Mouse (Mus musculus): ENCODE results near the gene Cwc27. TPM values are rescaled to one million over a fixed set of nuclear protein-coding genes. Genes with fewer than 3 reads are reported as not detected.

The Cwc27 gene
- total and polyA plus RNA-seq, 2 experiments = 1.1 to 8.9 TPM

DNA sequence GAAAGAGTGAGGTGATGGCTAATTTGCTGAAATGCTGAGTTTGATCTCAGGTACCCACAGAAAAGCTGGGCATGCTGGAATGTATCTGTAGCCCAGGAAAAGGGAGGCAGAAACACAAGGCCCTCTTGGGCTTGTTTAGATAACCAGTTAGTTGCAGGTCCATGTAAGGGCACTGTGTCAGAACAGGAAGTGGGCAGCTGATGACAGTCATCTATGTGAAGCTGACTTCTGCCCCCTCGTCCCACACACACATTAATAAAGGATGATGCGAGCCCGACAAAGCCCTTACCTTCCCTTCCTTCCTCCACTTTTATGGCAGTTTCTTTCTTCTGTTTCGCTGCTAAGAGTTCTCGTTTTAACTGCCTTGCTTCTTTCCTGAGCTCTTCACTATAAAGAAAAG, 96.8 kb downstream of the Cwc27 start:
- no peak for DNase-seq (ENCODE audit: extremely low read depth, low read depth, low spot score)
- Histone ChIP-seq H3K4me3 (ENCODE audit: insufficient read depth, low read depth, low read length) (no peak overlapping the region), H3K79me2 (ENCODE audit: control insufficient read depth, insufficient read depth, low read length) (no peaks in the 10 kb centered on the region), H3K4me1 (ENCODE audit: control insufficient read depth, insufficient read depth, low read length) (no peaks in the 10 kb centered on the region), H3K27me3 (ENCODE audit: control insufficient read depth, insufficient read depth, low read length) (no peaks in the 10 kb centered on the region), H3K27ac (replicated peaks; ENCODE audit: insufficient read depth, low read depth, low read length) (no peak overlapping the region), H3K9ac (ENCODE audit: low read depth, low read length) (no peak overlapping the region), H3K36me3 (ENCODE audit: control insufficient read depth, insufficient read depth, low read length) (peaks cover 4% of the 10 kb centered on the region; the same call in 1 of the 2 replicates)
- TF ChIP-seq POLR2A (IDR thresholded peaks at IDR 0.05; ENCODE audit: extremely low read depth, insufficient read depth, low read length) (no peak), CTCF (IDR thresholded peaks at IDR 0.05; ENCODE audit: low read depth, low read length) (no peak)
- WGBS = 78% methylated on average over 5 of the region's 5 CpGs

DNA sequence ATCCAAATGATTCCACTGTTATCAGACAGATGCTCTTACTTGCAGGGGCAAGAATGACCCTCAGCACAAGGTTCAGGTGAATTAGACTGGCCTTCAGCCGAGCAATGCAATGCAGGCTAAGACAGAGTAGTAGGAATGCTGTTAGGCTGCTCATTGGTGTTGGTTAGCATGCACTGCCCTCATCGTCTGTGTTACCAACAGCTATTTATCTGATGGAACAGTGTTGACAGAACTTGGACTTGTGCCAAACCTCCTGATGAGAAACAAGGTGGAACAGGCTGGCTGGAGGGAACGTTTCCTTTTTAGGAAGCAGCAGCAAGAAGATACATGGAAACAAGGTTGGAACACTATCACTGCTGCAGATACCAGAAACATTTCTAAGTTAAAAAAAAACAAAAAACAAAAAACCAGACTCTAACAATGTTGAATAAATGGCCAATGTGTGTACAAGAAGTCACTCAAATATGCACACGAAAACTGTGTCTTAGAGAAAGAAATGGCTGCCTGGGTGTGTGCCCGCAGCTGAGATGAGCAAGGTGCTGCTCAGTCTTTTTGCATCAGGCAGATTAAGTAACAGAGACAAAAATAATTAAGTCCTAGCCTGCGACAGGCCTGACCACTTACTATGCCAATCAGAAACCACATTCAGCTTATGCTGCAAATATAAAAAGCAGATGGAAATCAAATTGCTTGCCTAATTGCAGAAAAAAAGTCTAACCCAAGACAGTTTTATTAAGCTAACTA, 122.2 kb downstream of the Cwc27 start:
- Histone ChIP-seq H3K79me2 (ENCODE audit: control insufficient read depth, insufficient read depth, low read length) (no peaks in the 10 kb centered on the region), H3K27ac (replicated peaks; ENCODE audit: insufficient read depth, low read depth, low read length) (no peak overlapping the region), H3K27me3 (ENCODE audit: control insufficient read depth, insufficient read depth, low read length) (no peaks in the 10 kb centered on the region), H3K9ac (ENCODE audit: low read depth, low read length) (no peak overlapping the region), H3K36me3 (ENCODE audit: control insufficient read depth, insufficient read depth, low read length) (no peaks in the 10 kb centered on the region), H3K4me1 (ENCODE audit: control insufficient read depth, insufficient read depth, low read length) (no peaks in the 10 kb centered on the region), H3K4me3 (ENCODE audit: insufficient read depth, low read depth, low read length) (no peak overlapping the region)
- peak; percentile 25 for DNase-seq (ENCODE audit: extremely low read depth, low read depth, low spot score)
- 64% methylated on average over 6 of the region's 6 CpGs for WGBS
- TF ChIP-seq CTCF (IDR thresholded peaks at IDR 0.05; ENCODE audit: low read depth, low read length) (no peak), POLR2A (IDR thresholded peaks at IDR 0.05; ENCODE audit: extremely low read depth, insufficient read depth, low read length) (no peak)

DNA sequence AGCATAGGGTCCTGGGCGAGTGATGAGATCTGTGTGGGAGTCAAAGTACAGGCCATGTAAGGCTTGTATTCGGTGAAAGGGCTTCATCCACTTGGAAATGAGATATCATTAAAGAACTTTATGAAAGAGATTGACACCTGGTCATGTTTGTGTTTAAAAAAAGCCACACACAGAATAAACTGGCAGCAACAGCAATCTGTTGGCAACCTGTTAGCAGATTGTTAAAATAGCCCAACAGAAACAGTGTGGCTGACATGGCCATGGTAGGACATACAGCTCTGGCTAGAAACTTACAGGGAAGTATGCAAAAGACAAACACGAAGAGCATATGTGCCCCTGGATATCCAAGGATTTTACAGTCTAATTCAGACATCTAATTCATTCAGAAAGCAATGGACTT, 124.2 kb downstream of the Cwc27 start:
- 65% methylated on average over 3 of the region's 3 CpGs for WGBS
- H3K9ac ChIP-seq (ENCODE audit: low read depth, low read length) = no peak overlapping the region
- H3K4me1 ChIP-seq (ENCODE audit: control insufficient read depth, insufficient read depth, low read length) = no peaks in the 10 kb centered on the region
- no peak overlapping the region for H3K27ac ChIP-seq (replicated peaks; ENCODE audit: insufficient read depth, low read depth, low read length)
- TF ChIP-seq CTCF (IDR thresholded peaks at IDR 0.05; ENCODE audit: low read depth, low read length) (no peak), POLR2A (IDR thresholded peaks at IDR 0.05; ENCODE audit: extremely low read depth, insufficient read depth, low read length) (no peak)
- no peaks in the 10 kb centered on the region for H3K36me3 ChIP-seq (ENCODE audit: control insufficient read depth, insufficient read depth, low read length)
- no peak for DNase-seq (ENCODE audit: extremely low read depth, low read depth, low spot score)
- no peak overlapping the region for H3K4me3 ChIP-seq (ENCODE audit: insufficient read depth, low read depth, low read length)
- H3K27me3 ChIP-seq (ENCODE audit: control insufficient read depth, insufficient read depth, low read length) = no peaks in the 10 kb centered on the region
- no peaks in the 10 kb centered on the region for H3K79me2 ChIP-seq (ENCODE audit: control insufficient read depth, insufficient read depth, low read length)

DNA sequence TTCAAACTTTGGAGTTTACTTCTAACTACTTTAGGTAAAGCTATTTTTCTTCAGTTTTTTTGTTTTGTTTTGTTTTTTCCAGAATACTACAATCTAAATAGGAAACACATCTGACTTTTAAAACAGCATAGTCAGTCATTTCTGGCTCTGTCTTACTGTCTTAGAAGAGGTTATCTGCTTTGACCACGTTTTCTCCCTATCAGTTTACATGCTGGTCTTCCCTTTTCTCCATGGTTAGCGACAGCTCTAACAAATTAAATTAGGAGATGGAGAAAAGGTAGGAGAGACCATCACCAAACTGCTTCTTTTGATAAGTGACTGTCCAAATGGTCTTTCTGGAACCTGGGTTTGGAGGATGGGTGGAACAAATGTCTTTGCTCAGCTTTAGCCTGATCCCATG, 131.4 kb downstream of the Cwc27 start:
- H3K36me3 ChIP-seq (ENCODE audit: control insufficient read depth, insufficient read depth, low read length) = no peaks in the 10 kb centered on the region
- H3K4me3 ChIP-seq (ENCODE audit: insufficient read depth, low read depth, low read length) = no peak overlapping the region
- no peaks in the 10 kb centered on the region for H3K27me3 ChIP-seq (ENCODE audit: control insufficient read depth, insufficient read depth, low read length)
- no peaks in the 10 kb centered on the region for H3K4me1 ChIP-seq (ENCODE audit: control insufficient read depth, insufficient read depth, low read length)
- no peaks in the 10 kb centered on the region for H3K79me2 ChIP-seq (ENCODE audit: control insufficient read depth, insufficient read depth, low read length)
- no peak overlapping the region for H3K27ac ChIP-seq (replicated peaks; ENCODE audit: insufficient read depth, low read depth, low read length)
- no peak for TF ChIP-seq POLR2A (IDR thresholded peaks at IDR 0.05; ENCODE audit: extremely low read depth, insufficient read depth, low read length)
- no peak for TF ChIP-seq CTCF (IDR thresholded peaks at IDR 0.05; ENCODE audit: low read depth, low read length)
- 71% methylated on average over 2 of the region's 2 CpGs for WGBS
- H3K9ac ChIP-seq (ENCODE audit: low read depth, low read length) = no peak overlapping the region
- no peak for DNase-seq (ENCODE audit: extremely low read depth, low read depth, low spot score)

- Histone ChIP-seq H3K27me3 (ENCODE audit: control insufficient read depth, insufficient read depth, low read length) (no peaks in the 10 kb centered on the region), H3K9ac (ENCODE audit: low read depth, low read length) (no peak overlapping the region), H3K4me1 (ENCODE audit: control insufficient read depth, insufficient read depth, low read length) (no peaks in the 10 kb centered on the region), H3K4me3 (ENCODE audit: insufficient read depth, low read depth, low read length) (no peak overlapping the region), H3K79me2 (ENCODE audit: control insufficient read depth, insufficient read depth, low read length) (no peaks in the 10 kb centered on the region), H3K36me3 (ENCODE audit: control insufficient read depth, insufficient read depth, low read length) (no peaks in the 10 kb centered on the region), H3K27ac (replicated peaks; ENCODE audit: insufficient read depth, low read depth, low read length) (no peak overlapping the region)
- TF ChIP-seq CTCF (IDR thresholded peaks at IDR 0.05; ENCODE audit: low read depth, low read length) (no peak), POLR2A (IDR thresholded peaks at IDR 0.05; ENCODE audit: extremely low read depth, insufficient read depth, low read length) (no peak)
- WGBS = 79% methylated on average over 6 of the region's 6 CpGs
- DNase-seq (ENCODE audit: extremely low read depth, low read depth, low spot score) = no peak
Observed at GRCm38 (mm10) chr13:104684361-104685011, 132.5 kb downstream of the Cwc27 start.

GRCm38 (mm10) chr13:104681212-104681611, 135.7 kb downstream of the Cwc27 start:
- H3K27me3 ChIP-seq (ENCODE audit: control insufficient read depth, insufficient read depth, low read length) = no peaks in the 10 kb centered on the region
- WGBS = 58% methylated on average over 1 of the region's 1 CpGs
- TF ChIP-seq CTCF (IDR thresholded peaks at IDR 0.05; ENCODE audit: low read depth, low read length) = no peak
- no peak for TF ChIP-seq POLR2A (IDR thresholded peaks at IDR 0.05; ENCODE audit: extremely low read depth, insufficient read depth, low read length)

More at GRCm38 (mm10) chr13:104681212-104681611, 135.7 kb downstream of the Cwc27 start:
- Histone ChIP-seq H3K36me3 (ENCODE audit: control insufficient read depth, insufficient read depth, low read length) (no peaks in the 10 kb centered on the region), H3K4me1 (ENCODE audit: control insufficient read depth, insufficient read depth, low read length) (no peaks in the 10 kb centered on the region), H3K4me3 (ENCODE audit: insufficient read depth, low read depth, low read length) (no peak overlapping the region), H3K27ac (replicated peaks; ENCODE audit: insufficient read depth, low read depth, low read length) (no peak overlapping the region), H3K9ac (ENCODE audit: low read depth, low read length) (no peak overlapping the region), H3K79me2 (ENCODE audit: control insufficient read depth, insufficient read depth, low read length) (no peaks in the 10 kb centered on the region)
- DNase-seq (ENCODE audit: extremely low read depth, low read depth, low spot score) = peak; percentile 43

Measured in liver, adult 2 months (tissue).